Mouse (Mus musculus) liver, postnatal 0 days (tissue): Measurements from ENCODE around the gene St6galnac3. TPM values are rescaled to one million over a fixed set of nuclear protein-coding genes. Genes with fewer than 3 reads are reported as not detected.

Experiments used
- ATAC-seq: fragments of 200-750 bp; cut with Nextera tagmentation; 2 replicates; pipeline ENCODE4 v1.8.0; 2017; ENCODE audit warnings: mild to moderate bottlenecking, moderate library complexity
- DNase-seq: peaks from one replicate; pipeline ENCODE4 v3.0.0-alpha.2; 2016
- H3K27ac ChIP-seq: fragments of 300-500 bp; sonication (generic); 2 replicates; pipeline ENCODE4 v1.5.1; 2014; ENCODE audit warnings: antibody characterized with exemption, moderate library complexity, mild to moderate bottlenecking, low read depth
- H3K27me3 ChIP-seq: fragments of 300-500 bp; sonication (generic); 2 replicates; pipeline ENCODE4 v1.6.1; 2014; ENCODE audit warnings: low read length, control low read depth, mixed read lengths; ENCODE audit not compliant: insufficient read depth
- H3K36me3 ChIP-seq: fragments of 300-500 bp; sonication (generic); replicated peaks from 2 replicates; pipeline ENCODE4 v1.6.1; 2014; ENCODE audit warnings: mild to moderate bottlenecking, control low read depth, low read length, moderate library complexity, mixed read lengths; ENCODE audit not compliant: insufficient read depth
- H3K4me1 ChIP-seq: fragments of 300-500 bp; sonication (generic); 2 replicates; pipeline ENCODE4 v1.6.1; 2014; ENCODE audit warnings: antibody characterized with exemption, mild to moderate bottlenecking, control low read depth; ENCODE audit not compliant: insufficient read depth
- H3K4me2 ChIP-seq: fragments of 300-500 bp; sonication (generic); 2 replicates; pipeline ENCODE4 v1.6.1; 2014; ENCODE audit warnings: low read depth, mild to moderate bottlenecking, low read length, moderate library complexity, mixed read lengths
- H3K4me3 ChIP-seq: fragments of 300-500 bp; sonication (generic); 2 replicates; pipeline ENCODE4 v1.5.1; 2014; ENCODE audit warnings: low read depth, low read length
- H3K9ac ChIP-seq: fragments of 300-500 bp; sonication (generic); replicated peaks from 2 replicates; pipeline ENCODE4 v1.6.1; 2014; ENCODE audit warnings: mild to moderate bottlenecking, moderate library complexity
- H3K9me3 ChIP-seq: fragments of 300-500 bp; sonication (generic); 2 replicates; pipeline ENCODE4 v1.6.1; 2016; ENCODE audit warnings: mild to moderate bottlenecking, control low read depth, low read length, mixed read lengths
- CTCF ChIP-seq: sonication (generic); IDR thresholded peaks from 2 replicates; pipeline ENCODE4 v1.5.1; 2016; ENCODE audit warnings: antibody characterized with exemption, low read depth
- EP300 ChIP-seq: IDR thresholded peaks from 2 replicates; pipeline ENCODE4 v1.6.1; 2016; ENCODE audit warnings: antibody characterized with exemption, low read depth, mild to moderate bottlenecking
- WGBS: fragments of 180-500 bp; shearing (Covaris S2); extraction: QIAGEN DNeasy Blood & Tissue Kit; methylation state at CpG from one replicate; pipeline ENCODE4 v1.1.7; 2014; ENCODE audit not compliant: insufficient replicate concordance; 5-methylcytosine and 5-hydroxymethylcytosine counted together
- polyA plus RNA-seq: library from polyadenylated mRNA; unstranded; fragments of >200 nt; fragmentation: Nextera tagmentation; extraction: Ambion mirVana; gene quantifications from 2 replicates; pipeline ENCODE4 v1.2.1, GENCODE M21; 2015

Gene St6galnac3
- polyA plus RNA-seq, 1 experiment from 2014 or later, result 5.0 TPM

DNA sequence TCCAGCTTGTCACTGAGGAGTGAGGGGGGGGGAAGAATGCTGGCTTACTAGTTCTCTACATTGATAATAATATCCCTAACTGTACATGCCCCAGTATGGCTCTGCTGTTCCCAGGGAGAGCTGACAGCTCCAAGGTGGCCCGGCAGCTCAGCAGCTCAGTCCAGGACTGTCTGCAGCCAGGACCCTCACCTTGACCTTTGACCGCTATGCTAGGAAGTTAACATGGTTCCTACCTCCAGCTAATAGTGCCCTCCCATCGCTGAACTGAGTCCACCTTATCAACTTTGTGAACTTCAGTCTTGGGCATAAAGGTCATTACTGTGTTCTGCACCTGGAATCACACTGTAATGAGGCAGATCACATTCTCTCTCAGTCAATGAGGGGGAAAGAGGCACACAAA, 419.8 kb downstream of the St6galnac3 start:
- H3K27me3 ChIP-seq, result no peaks in the 10 kb centered on the region
- DNase-seq, result no peak
- TF ChIP-seq EP300, result no peak
- no peak for TF ChIP-seq CTCF
- no peak overlapping the region for H3K4me3 ChIP-seq
- no peak overlapping the region for H3K27ac ChIP-seq
- no peaks in the 10 kb centered on the region for H3K36me3 ChIP-seq
- peak; percentile 56; the same call in 1 of the 2 replicates for ATAC-seq
- no peak overlapping the region for H3K9ac ChIP-seq
- H3K4me2 ChIP-seq, result no peak overlapping the region
- no peaks in the 10 kb centered on the region for H3K9me3 ChIP-seq
- peaks cover 3% of the 10 kb centered on the region; the same call in 1 of the 2 replicates for H3K4me1 ChIP-seq
- WGBS, result 54% methylated on average over 3 of the region's 3 CpGs

- Histone ChIP-seq H3K4me3 (no peak overlapping the region), H3K27ac (no peak overlapping the region), H3K36me3 (no peaks in the 10 kb centered on the region), H3K27me3 (no peaks in the 10 kb centered on the region), H3K9ac (no peak overlapping the region), H3K4me1 (peaks cover 3% of the 10 kb centered on the region; the same call in 1 of the 2 replicates), H3K9me3 (no peaks in the 10 kb centered on the region), H3K4me2 (no peak overlapping the region)
- DNase-seq, result no peak
- no peak for ATAC-seq
- WGBS, result 84% methylated on average over 7 of the region's 7 CpGs
- TF ChIP-seq CTCF (no peak), EP300 (no peak)
Observed at GRCm38 (mm10) chr3:153302376-153302775, 422.6 kb downstream of the St6galnac3 start.

DNA sequence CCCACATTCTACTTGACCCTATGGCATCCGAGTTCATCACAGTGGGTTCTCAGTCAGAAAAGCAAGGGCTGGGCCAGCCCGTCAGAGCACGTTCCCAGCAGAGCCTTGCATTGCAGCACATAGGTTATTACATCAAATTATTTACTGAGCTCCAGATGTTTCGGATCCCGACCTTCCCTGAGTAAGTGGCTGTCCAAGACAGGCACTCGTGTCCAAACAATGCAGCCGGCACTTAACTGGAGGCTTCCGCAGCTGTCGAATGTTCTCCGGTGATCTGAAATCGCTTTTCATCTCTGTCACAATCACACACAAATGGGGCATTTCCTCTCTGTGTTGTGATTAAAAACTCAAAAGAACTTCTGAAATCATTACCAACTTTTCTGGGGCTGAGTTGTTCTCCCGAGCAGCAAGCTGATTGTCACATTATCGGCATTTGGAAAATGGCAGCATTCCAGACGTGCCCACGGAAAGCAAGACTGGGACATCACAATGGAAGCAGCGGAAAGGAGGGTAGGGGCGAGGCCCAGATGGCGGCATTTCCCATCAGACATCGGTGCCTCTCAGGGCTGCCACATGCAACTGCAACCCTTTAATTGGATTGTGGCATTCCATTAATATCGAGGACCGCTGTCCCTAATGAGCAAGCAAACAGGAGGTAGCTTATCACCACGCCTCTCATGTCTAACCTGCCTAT, 428.5 kb downstream of the St6galnac3 start:
- H3K9ac ChIP-seq, result no peak overlapping the region
- H3K27me3 ChIP-seq, result no peaks in the 10 kb centered on the region
- no peaks in the 10 kb centered on the region for H3K4me1 ChIP-seq
- H3K4me3 ChIP-seq, result no peak overlapping the region
- ATAC-seq, result no peak
- DNase-seq, result no peak
- H3K4me2 ChIP-seq, result no peak overlapping the region
- no peaks in the 10 kb centered on the region for H3K9me3 ChIP-seq
- no peak for TF ChIP-seq EP300
- TF ChIP-seq CTCF, result no peak
- WGBS, result 81% methylated on average over 22 of the region's 22 CpGs
- no peak overlapping the region for H3K27ac ChIP-seq
- no peaks in the 10 kb centered on the region for H3K36me3 ChIP-seq

- Histone ChIP-seq H3K4me3 (no peak overlapping the region), H3K4me1 (no peaks in the 10 kb centered on the region), H3K9me3 (no peaks in the 10 kb centered on the region), H3K27me3 (no peaks in the 10 kb centered on the region), H3K36me3 (no peaks in the 10 kb centered on the region), H3K4me2 (no peak overlapping the region), H3K9ac (no peak overlapping the region), H3K27ac (no peak overlapping the region)
- no peak for TF ChIP-seq CTCF
- TF ChIP-seq EP300, result no peak
- DNase-seq (peak; percentile 45), ATAC-seq (peak; percentile 59)
- 83% methylated on average over 5 of the region's 5 CpGs for WGBS
Observed at GRCm38 (mm10) chr3:153292853-153293252, 432.1 kb downstream of the St6galnac3 start.

- no peak overlapping the region for H3K27ac ChIP-seq
- no peaks in the 10 kb centered on the region for H3K36me3 ChIP-seq
- TF ChIP-seq EP300, result no peak
- TF ChIP-seq CTCF, result no peak
- H3K9ac ChIP-seq, result no peak overlapping the region
- H3K4me2 ChIP-seq, result no peak overlapping the region
- no peaks in the 10 kb centered on the region for H3K4me1 ChIP-seq
- H3K4me3 ChIP-seq, result no peak overlapping the region
- 84% methylated on average over 9 of the region's 9 CpGs for WGBS
- no peaks in the 10 kb centered on the region for H3K27me3 ChIP-seq
- ATAC-seq, result no peak
- DNase-seq, result no peak
- no peaks in the 10 kb centered on the region for H3K9me3 ChIP-seq
Observed at GRCm38 (mm10) chr3:153292363-153292762, 432.6 kb downstream of the St6galnac3 start.

- ATAC-seq (no peak), DNase-seq (no peak)
- H3K27me3 ChIP-seq, result no peaks in the 10 kb centered on the region
- no peak overlapping the region for H3K9ac ChIP-seq
- no peaks in the 10 kb centered on the region for H3K9me3 ChIP-seq
- no peaks in the 10 kb centered on the region for H3K36me3 ChIP-seq
- no peak overlapping the region for H3K4me2 ChIP-seq
- no peak for TF ChIP-seq EP300
- H3K4me1 ChIP-seq, result no peaks in the 10 kb centered on the region
- H3K4me3 ChIP-seq, result no peak overlapping the region
- H3K27ac ChIP-seq, result no peak overlapping the region
- 86% methylated on average over 6 of the region's 6 CpGs for WGBS
Observed at GRCm38 (mm10) chr3:153291406-153292045, 433.4 kb downstream of the St6galnac3 start.
